Comparison of ENCODE assay signal across 17 mouse cellular contexts in the genomic region with DNA sequence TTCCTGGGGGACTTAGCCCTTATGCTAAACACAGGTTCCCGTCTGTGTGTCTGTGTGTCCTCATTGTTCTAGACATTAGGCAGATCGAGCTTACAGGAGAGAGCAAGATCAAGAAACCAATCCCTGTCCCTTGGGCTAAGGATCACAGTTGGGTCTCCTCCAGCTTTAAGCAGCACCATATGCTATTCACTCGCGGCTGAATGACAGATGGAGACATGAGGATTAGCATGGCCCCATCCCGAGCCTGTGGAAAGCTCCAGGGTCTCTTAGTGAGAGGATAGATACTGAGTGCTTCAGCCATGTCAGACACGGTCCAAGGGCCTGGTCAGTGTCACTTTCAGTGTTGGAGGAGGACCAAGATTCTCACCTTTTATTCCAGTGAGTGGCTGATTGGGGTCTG. TPM values are rescaled to one million over a fixed set of nuclear protein-coding genes. Genes with fewer than 3 reads are reported as not detected.
DNase-seq lines count a peak whose midpoint lies in the region; ATAC-seq and TF ChIP-seq lines count a peak whose summit lies in the region.
"Had no signal": no experiment of that assay in that cellular context is flagged by ENCODE, and none has a peak within 500 bp of the region (broad histone marks: within the 10 kb centered on the region; RNA-seq: fewer than 3 reads in every experiment).

No protein-coding gene starts in this region.

- H3K36me3 ChIP-seq in forebrain, postnatal 0 days (ENCODE audit: insufficient read depth), result peaks cover 39% of the 10 kb centered on the region
- H3K36me3 ChIP-seq in forebrain, embryonic 10.5 days (replicated peaks), result peaks cover 82% of the 10 kb centered on the region

- H3K27me3 ChIP-seq in forebrain, postnatal 0 days (ENCODE audit: insufficient read depth, low read length), result no peaks in the 10 kb centered on the region
- H3K27me3 ChIP-seq in forebrain, embryonic 10.5 days (ENCODE audit: poor library complexity, severe bottlenecking), result no peaks in the 10 kb centered on the region
- H3K27me3 ChIP-seq: liver, embryonic 15.5 days; neural tube, embryonic 13.5 days had no signal

- no peak overlapping the region for H3K4me3 ChIP-seq in forebrain, postnatal 0 days (ENCODE audit: low read depth, low read length)
- no peak overlapping the region for H3K4me3 ChIP-seq in forebrain, embryonic 10.5 days
- H3K4me3 ChIP-seq: liver, embryonic 15.5 days; neural tube, embryonic 13.5 days had no signal

- H3K9ac ChIP-seq in forebrain, postnatal 0 days, result no peak overlapping the region
- H3K9ac ChIP-seq: liver, embryonic 15.5 days; neural tube, embryonic 13.5 days had no signal

- no peak for ATAC-seq in forebrain, postnatal 0 days
- ATAC-seq: lung, postnatal 0 days had no signal

- no peaks in the 10 kb centered on the region for H3K4me1 ChIP-seq in forebrain, postnatal 0 days (ENCODE audit: insufficient read depth)
- H3K4me1 ChIP-seq in forebrain, embryonic 10.5 days, result no peaks in the 10 kb centered on the region

- WGBS in forebrain, postnatal 0 days, result 55% methylated on average over 6 of the region's 6 CpGs
- 75% methylated on average over 6 of the region's 6 CpGs for WGBS in forebrain, embryonic 10.5 days

- H3K4me2 ChIP-seq in forebrain, postnatal 0 days (ENCODE audit: low read depth), result no peak overlapping the region
- H3K4me2 ChIP-seq: liver, embryonic 15.5 days; neural tube, embryonic 13.5 days had no signal

- no peaks in the 10 kb centered on the region for H3K9me3 ChIP-seq in forebrain, postnatal 0 days (ENCODE audit: low read length)
- H3K9me3 ChIP-seq in forebrain, embryonic 10.5 days, result no peaks in the 10 kb centered on the region
- H3K9me3 ChIP-seq: liver, embryonic 15.5 days; neural tube, embryonic 13.5 days had no signal

- peak; percentile 16 for DNase-seq in forebrain, postnatal 0 days
- DNase-seq in forebrain, embryonic 10.5 days (ENCODE audit: extremely low spot score, low spot score), result no peak
- DNase-seq in brain, adult 2 months (ENCODE audit: low read depth, low spot score), result peak; percentile 94
- DNase-seq in cerebellum, adult 11-12 months, result peak; percentile 92
- peak; percentile 84 to 87 for DNase-seq in cerebellum, postnatal 25 days
- no peak for DNase-seq in right cerebral cortex, postnatal 36 days (ENCODE audit: low spot score in 2 of 2)
- DNase-seq in spleen, postnatal 4 days (ENCODE audit: low spot score in 2 of 2), result no peak
- DNase-seq: adrenal gland, postnatal 10 days; B cell, adult 2 months; embryo, embryonic 11 days; kidney, adult 9 months; kidney, postnatal 36 days; right cerebral cortex, postnatal 4 days; thymus, adult 18-20 months had no signal

- no peak overlapping the region for H3K27ac ChIP-seq in forebrain, postnatal 0 days (ENCODE audit: low read depth, low read length)
- H3K27ac ChIP-seq in forebrain, embryonic 10.5 days, result no peak overlapping the region
- H3K27ac ChIP-seq: liver, embryonic 15.5 days had no signal

- no peak for TF ChIP-seq CTCF in forebrain, postnatal 0 days (IDR thresholded peaks at IDR 0.05; ENCODE audit: low read depth)

RNA-seq across cellular contexts. Expression of a gene that starts 21.3 kb away (rescaled TPM):
- 63.2 and 69.1 TPM in 2 replicates for total RNA-seq in forebrain, postnatal 0 days (2014; rRNA removed)
- polyA plus RNA-seq in forebrain, postnatal 0 days (2015; fragmentation: Nextera tagmentation; extraction: Ambion mirVana), result 87.1 and 91.2 TPM in 2 replicates
- polyA plus RNA-seq in forebrain, embryonic 10.5 days (2016; fragmentation: Nextera tagmentation; extraction: Ambion mirVana), result 61.3 and 64.0 TPM in 2 replicates

RNA-seq across cellular contexts. Expression of a gene that starts 21.4 kb away (rescaled TPM):
- 28.7 and 33.2 TPM in 2 replicates for total RNA-seq in forebrain, postnatal 0 days (2014; rRNA removed)
- 32.5 and 39.3 TPM in 2 replicates for polyA plus RNA-seq in forebrain, postnatal 0 days (2015; fragmentation: Nextera tagmentation; extraction: Ambion mirVana)
- 33.2 and 36.6 TPM in 2 replicates for polyA plus RNA-seq in forebrain, embryonic 10.5 days (2016; fragmentation: Nextera tagmentation; extraction: Ambion mirVana)

RNA-seq across cellular contexts. Expression of a gene that starts 22.7 kb away (rescaled TPM):
- total RNA-seq in forebrain, postnatal 0 days (2014; rRNA removed), result 50.7 and 55.3 TPM in 2 replicates
- polyA plus RNA-seq in forebrain, postnatal 0 days (2015; fragmentation: Nextera tagmentation; extraction: Ambion mirVana), result 50.3 and 55.4 TPM in 2 replicates
- polyA plus RNA-seq in forebrain, embryonic 10.5 days (2016; fragmentation: Nextera tagmentation; extraction: Ambion mirVana), result 54.9 and 57.0 TPM in 2 replicates

RNA-seq across cellular contexts. Expression of a gene that starts 47.6 kb away (rescaled TPM):
- total RNA-seq in forebrain, postnatal 0 days (2014; rRNA removed), result 17.2 and 19.9 TPM in 2 replicates
- 27.7 and 29.3 TPM in 2 replicates for polyA plus RNA-seq in forebrain, postnatal 0 days (2015; fragmentation: Nextera tagmentation; extraction: Ambion mirVana)
- 32.2 and 35.6 TPM in 2 replicates for polyA plus RNA-seq in forebrain, embryonic 10.5 days (2016; fragmentation: Nextera tagmentation; extraction: Ambion mirVana)

Comparison
In these comparisons a context has a peak if more than half of its experiments do, and no peak if none do; other contexts are left out.
1. DNase-seq: peak in forebrain, postnatal 0 days (single experiment), brain, adult 2 months (single experiment), cerebellum, adult 11-12 months (single experiment) and cerebellum, postnatal 25 days (2 of 2); none in forebrain, embryonic 10.5 days (single experiment), right cerebral cortex, postnatal 36 days (0 of 2) and spleen, postnatal 4 days (0 of 2).